Mouse (Mus musculus) E14TG2a.4 (cell line): Measurements from ENCODE around the gene Micall2.

Source experiments
- H3K27me3 ChIP-seq: 2 replicates; pipeline ENCODE4 v1.6.1; 2014; ENCODE audit warnings: low read length, control low read depth; ENCODE audit not compliant: insufficient read depth
- H3K36me3 ChIP-seq: 2 replicates; pipeline ENCODE4 v1.6.1; 2014; ENCODE audit warnings: low read length, control low read depth; ENCODE audit not compliant: insufficient read depth
- H3K4me1 ChIP-seq: replicated peaks from 2 replicates; pipeline ENCODE4 v1.6.1; 2014; ENCODE audit warnings: low read depth, low read length, control low read depth
- H3K4me3 ChIP-seq: replicated peaks from 2 replicates; pipeline ENCODE4 v1.5.1; 2014; ENCODE audit warnings: mild to moderate bottlenecking, low read length
- H3K9me3 ChIP-seq: 2 replicates; pipeline ENCODE4 v1.6.1; 2014; ENCODE audit warnings: low read length, control low read depth
- CTCF ChIP-seq: conservative IDR thresholded peaks from 2 replicates; pipeline ENCODE4 v1.5.1; 2014; ENCODE audit warnings: low read length
- NANOG ChIP-seq: IDR thresholded peaks from 2 replicates; pipeline ENCODE4 v1.6.1; 2014; ENCODE audit warnings: borderline replicate concordance, low read length, mixed read lengths
- POU5F1 ChIP-seq: IDR thresholded peaks from 2 replicates; pipeline ENCODE4 v1.6.1; 2014; ENCODE audit warnings: low read length, borderline replicate concordance

The Micall2 gene

GRCm38 (mm10) chr5:139694989-139695571 lies 41.1 kb downstream of the Micall2 start:
- TF ChIP-seq NANOG (no peak), POU5F1 (no peak), CTCF (no peak)
- Histone ChIP-seq H3K9me3 (peaks cover 16% of the 10 kb centered on the region; the same call in 1 of the 2 replicates), H3K27me3 (peaks cover 38% of the 10 kb centered on the region), H3K4me3 (0 out of 2 replicates have a peak overlapping the region, but pooled peaks have one; percentile 20), H3K36me3 (no peaks in the 10 kb centered on the region), H3K4me1 (peaks cover 4% of the 10 kb centered on the region; the same call in 1 of the 2 replicates)

GRCm38 (mm10) chr5:139694292-139694988 lies 41.7 kb downstream of the Micall2 start:
- Histone ChIP-seq H3K9me3 (peaks cover 13% of the 10 kb centered on the region; the same call in 1 of the 2 replicates), H3K36me3 (no peaks in the 10 kb centered on the region), H3K4me1 (peaks cover 4% of the 10 kb centered on the region; the same call in 1 of the 2 replicates), H3K4me3 (peak overlapping the region; percentile 20; the same call in 1 of the 2 replicates), H3K27me3 (peaks cover 38% of the 10 kb centered on the region)
- TF ChIP-seq POU5F1 (no peak), CTCF (no peak), NANOG (no peak)

GRCm38 (mm10) chr5:139690791-139691190 lies 45.3 kb downstream of the Micall2 start:
- no peaks in the 10 kb centered on the region for H3K36me3 ChIP-seq
- H3K4me3 ChIP-seq = no peak overlapping the region
- H3K9me3 ChIP-seq = 0 out of 2 replicates have a peak, but pooled peaks cover 5% of the 10 kb centered on the region
- TF ChIP-seq CTCF = no peak
- TF ChIP-seq POU5F1 = no peak
- TF ChIP-seq NANOG = no peak
- H3K4me1 ChIP-seq = peaks cover 24% of the 10 kb centered on the region
- H3K27me3 ChIP-seq = peaks cover 29% of the 10 kb centered on the region

- no peaks in the 10 kb centered on the region for H3K36me3 ChIP-seq
- 0 out of 2 replicates have a peak, but pooled peaks cover 3% of the 10 kb centered on the region for H3K9me3 ChIP-seq
- peaks cover 48% of the 10 kb centered on the region for H3K27me3 ChIP-seq
- peaks cover 23% of the 10 kb centered on the region for H3K4me1 ChIP-seq
- TF ChIP-seq NANOG (no peak), POU5F1 (no peak), CTCF (no peak)
- H3K4me3 ChIP-seq = no peak overlapping the region
Measured at GRCm38 (mm10) chr5:139688356-139688755, 47.8 kb downstream of the Micall2 start.

- Histone ChIP-seq H3K36me3 (no peaks in the 10 kb centered on the region), H3K4me1 (peaks cover 27% of the 10 kb centered on the region), H3K9me3 (no peaks in the 10 kb centered on the region), H3K27me3 (peaks cover 50% of the 10 kb centered on the region), H3K4me3 (peak overlapping the region; percentile 67; the same call in 1 of the 2 replicates)
- TF ChIP-seq POU5F1 (no peak), NANOG (no peak), CTCF (peak; percentile 80)
Measured at GRCm38 (mm10) chr5:139687646-139688045, 48.5 kb downstream of the Micall2 start.

GRCm38 (mm10) chr5:139686530-139687249 lies 49.4 kb downstream of the Micall2 start:
- Histone ChIP-seq H3K4me3 (peak overlapping the region; percentile 67), H3K36me3 (no peaks in the 10 kb centered on the region), H3K4me1 (peaks cover 31% of the 10 kb centered on the region), H3K9me3 (no peaks in the 10 kb centered on the region), H3K27me3 (peaks cover 57% of the 10 kb centered on the region)
- no peak for TF ChIP-seq CTCF
- no peak for TF ChIP-seq NANOG
- TF ChIP-seq POU5F1 = no peak

- TF ChIP-seq CTCF = no peak
- TF ChIP-seq NANOG = no peak
- no peak for TF ChIP-seq POU5F1
- Histone ChIP-seq H3K27me3 (peaks cover 68% of the 10 kb centered on the region), H3K4me3 (no peak overlapping the region), H3K4me1 (peaks cover 33% of the 10 kb centered on the region), H3K9me3 (peaks cover 12% of the 10 kb centered on the region; the same call in 1 of the 2 replicates), H3K36me3 (no peaks in the 10 kb centered on the region)
Measured at GRCm38 (mm10) chr5:139683228-139683627, 52.9 kb downstream of the Micall2 start.

GRCm38 (mm10) chr5:139682631-139682977 lies 53.5 kb downstream of the Micall2 start:
- H3K4me3 ChIP-seq = no peak overlapping the region
- peaks cover 12% of the 10 kb centered on the region; the same call in 1 of the 2 replicates for H3K9me3 ChIP-seq
- TF ChIP-seq CTCF = no peak
- H3K4me1 ChIP-seq = peaks cover 31% of the 10 kb centered on the region
- no peaks in the 10 kb centered on the region for H3K36me3 ChIP-seq
- H3K27me3 ChIP-seq = peaks cover 73% of the 10 kb centered on the region
